Mouse (Mus musculus) MEL (cell line): Measurements from ENCODE around the gene Pbx3.

Experiments
- EP300 ChIP-seq, 2 experiments: IDR thresholded peaks; 2 replicates each; pipeline ENCODE4 v1.6.1; 2011; ENCODE audit warnings: improper control_type of control experiment in 2 of 2, low read length in 2 of 2, low read depth in 1 of 2, mild to moderate bottlenecking in 1 of 2
- MAFK ChIP-seq: IDR thresholded peaks from 2 replicates; pipeline ENCODE4 v1.6.1; 2011; ENCODE audit warnings: low read depth, mild to moderate bottlenecking, low read length, improper control_type of control experiment, borderline replicate concordance

DNA sequence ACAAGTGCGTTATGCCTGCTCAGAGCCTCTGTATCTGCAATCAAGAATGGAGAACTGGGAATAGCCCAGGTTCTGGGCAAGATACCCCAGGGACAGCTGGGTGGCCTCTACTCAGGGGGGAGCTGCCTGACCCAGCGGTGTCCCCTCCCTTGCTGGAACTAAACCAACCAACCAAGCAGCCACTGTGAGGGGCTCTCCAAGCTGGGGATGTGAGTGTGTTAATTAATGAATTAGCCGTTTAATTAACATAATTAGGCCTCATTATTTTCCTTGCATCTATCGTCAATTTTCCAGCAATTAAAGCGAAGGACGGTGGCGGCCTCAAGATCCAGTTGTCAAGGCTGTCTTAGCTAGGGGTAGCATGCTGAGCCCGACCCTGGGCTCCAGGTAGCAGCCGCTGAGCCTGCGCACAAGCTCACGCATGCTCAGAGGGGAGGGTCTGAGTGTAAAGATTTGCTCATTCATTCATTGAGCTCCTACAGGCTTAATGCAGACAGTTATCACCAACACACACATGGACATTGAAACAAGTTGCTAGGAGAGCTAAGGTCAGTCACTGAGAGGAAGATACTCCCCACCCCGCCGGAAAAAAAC, 243.2 kb downstream of the Pbx3 start:
- no peak for TF ChIP-seq EP300 (IDR thresholded peaks at IDR 0.05; ENCODE audit: low read depth in 1 of 2, low read length in 2 of 2)
- no peak for TF ChIP-seq MAFK
